Mouse (Mus musculus) intestine, embryonic 14.5 days (tissue): ENCODE measurements around the gene Crcp. TPM values are rescaled to one million over a fixed set of nuclear protein-coding genes. Genes with fewer than 3 reads are reported as not detected.
A peak's percentile ranks its signal among the peaks of the same experiment; 100 is the strongest.
"Not testable (repeated sequence)": the region's sequence is repeated elsewhere in the genome, so short reads cannot be mapped to it uniquely, and the experiment has no call there.

ENCODE experiments used
- ATAC-seq: fragments of 200-750 bp; cut with Nextera tagmentation; replicated peaks from 2 replicates; pipeline ENCODE4 v1.8.0; 2017; ENCODE audit warnings: low read depth, moderate number of reproducible peaks, moderate TSS enrichment, moderate library complexity; ENCODE audit not compliant: low FRiP score, low TSS enrichment
- DNase-seq: peaks from one replicate; pipeline ENCODE4 v3.0.0-alpha.2; 2018; ENCODE audit warnings: low spot score
- H3K27ac ChIP-seq: fragments of 300-500 bp; sonication (generic); 2 replicates; pipeline ENCODE4 v1.5.1; 2014; ENCODE audit warnings: low read depth, mild to moderate bottlenecking, control low read depth
- H3K27me3 ChIP-seq: fragments of 300-500 bp; sonication (generic); replicated peaks from 2 replicates; pipeline ENCODE4 v1.6.1; 2014; ENCODE audit warnings: low read length, control low read depth; ENCODE audit not compliant: control insufficient read depth, insufficient read depth
- H3K36me3 ChIP-seq: fragments of 300-500 bp; sonication (generic); 2 replicates; pipeline ENCODE4 v1.6.1; 2014; ENCODE audit warnings: low read length, control low read depth; ENCODE audit not compliant: control insufficient read depth, insufficient read depth
- H3K4me1 ChIP-seq: fragments of 300-500 bp; sonication (generic); replicated peaks from 2 replicates; pipeline ENCODE4 v1.6.1; 2014; ENCODE audit warnings: low read length, control low read depth, mixed read lengths; ENCODE audit not compliant: control insufficient read depth, insufficient read depth
- H3K4me2 ChIP-seq: fragments of 300-500 bp; sonication (generic); 2 replicates; pipeline ENCODE4 v1.6.1; 2014; ENCODE audit warnings: low read length
- H3K4me3 ChIP-seq: fragments of 300-500 bp; sonication (generic); 2 replicates; pipeline ENCODE4 v1.5.1; 2014; ENCODE audit warnings: low read depth, low read length, control low read depth, mixed read lengths
- H3K9ac ChIP-seq: fragments of 300-500 bp; sonication (generic); 2 replicates; pipeline ENCODE4 v1.6.1; 2014; ENCODE audit warnings: mild to moderate bottlenecking, low read length
- H3K9me3 ChIP-seq: fragments of 300-500 bp; sonication (generic); 2 replicates; pipeline ENCODE4 v1.6.1; 2016; ENCODE audit warnings: low read length, control low read depth; ENCODE audit not compliant: control insufficient read depth
- WGBS: fragments of 180-500 bp; shearing (Covaris S2); extraction: QIAGEN DNeasy Blood & Tissue Kit; methylation state at CpG from one replicate; pipeline ENCODE4 v1.1.7; 2014; 5-methylcytosine and 5-hydroxymethylcytosine counted together
- polyA plus RNA-seq: library from polyadenylated mRNA; unstranded; fragments of >200 nt; fragmentation: Nextera tagmentation; extraction: Ambion mirVana; gene quantifications from 2 replicates; pipeline ENCODE4 v1.2.1, GENCODE M21; 2014

Crcp gene
- polyA plus RNA-seq, 1 experiment from 2014 or later: 19.7 TPM

DNA sequence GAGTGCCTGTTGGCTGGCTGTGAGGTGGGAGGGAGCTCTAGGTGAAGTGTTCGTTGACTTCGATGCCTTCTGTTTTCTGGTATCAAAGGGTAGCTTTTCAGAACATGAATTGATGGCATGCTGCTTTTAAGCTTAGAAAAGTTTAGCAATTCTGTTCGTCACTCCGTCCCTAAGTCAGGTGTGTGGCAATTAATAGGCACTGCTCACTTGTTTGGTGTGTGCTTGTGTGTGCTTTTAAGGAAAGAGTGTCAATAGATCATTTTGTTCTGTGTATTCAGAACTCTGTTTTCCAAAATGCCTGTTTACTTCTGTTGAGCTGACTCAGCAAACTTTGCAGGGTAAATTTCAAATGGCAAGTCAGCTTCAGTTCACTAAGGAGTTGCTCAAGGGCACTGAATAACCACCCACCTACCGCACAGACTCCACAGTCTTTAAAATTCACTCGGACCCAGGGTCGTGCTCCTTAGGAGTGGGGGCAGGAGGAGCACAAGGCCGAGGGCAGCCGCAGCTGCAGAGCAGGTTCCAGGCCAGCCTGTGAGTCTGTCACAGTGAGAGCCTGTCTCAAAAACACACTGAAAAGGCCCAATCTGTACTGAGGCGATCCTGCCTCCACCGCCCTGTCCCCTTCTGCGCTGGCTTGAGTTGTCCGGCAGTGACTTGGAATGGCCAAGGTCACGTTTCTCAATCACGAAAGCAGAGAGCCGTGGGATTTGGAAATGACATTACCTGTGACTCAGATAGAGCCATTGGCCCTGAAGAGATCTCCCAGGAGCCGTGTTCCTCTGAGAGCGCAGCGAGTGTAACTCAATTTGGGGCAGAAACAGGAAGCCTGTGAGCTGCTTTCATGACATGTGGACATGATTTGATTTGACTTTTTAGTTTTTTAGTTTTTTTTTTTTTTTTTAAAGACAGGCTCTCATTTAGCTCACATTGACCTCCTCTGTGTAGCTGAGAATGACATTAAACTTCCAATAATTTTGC, 2.6 kb downstream of the Crcp start:
- WGBS: 89% methylated on average over 19 of the region's 19 CpGs

DNA sequence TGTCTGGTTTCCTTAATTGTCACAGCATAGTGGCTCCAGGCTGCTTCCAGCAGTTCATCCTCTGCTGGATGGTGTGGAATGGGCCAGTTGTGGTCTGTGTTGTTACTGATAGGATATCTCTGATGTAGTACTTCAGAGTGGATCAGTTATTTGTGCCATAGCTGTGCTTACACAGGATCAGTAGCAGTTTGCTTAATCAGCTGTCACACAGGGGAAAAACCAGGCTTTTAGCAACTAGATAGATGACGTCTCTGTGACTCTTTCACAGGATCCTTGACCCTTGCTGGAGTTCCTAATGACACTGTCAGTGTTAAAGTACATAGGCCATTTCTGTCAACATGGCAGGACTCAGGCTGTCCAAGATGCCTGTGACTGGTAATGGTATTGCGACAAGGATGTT, 4.8 kb downstream of the Crcp start:
- WGBS: 71% methylated on average over 2 of the region's 2 CpGs
- ATAC-seq (no peak), DNase-seq (no peak)
- Histone ChIP-seq H3K9me3 (no peaks in the 10 kb centered on the region), H3K27me3 (no peaks in the 10 kb centered on the region), H3K36me3 (peaks cover 22% of the 10 kb centered on the region; the same call in 1 of the 2 replicates), H3K4me1 (no peaks in the 10 kb centered on the region; the same call in 1 of the 2 replicates), H3K9ac (no peak overlapping the region), H3K4me3 (no peak overlapping the region), H3K4me2 (no peak overlapping the region), H3K27ac (no peak overlapping the region)

More for the DNA sequence above, 2.6 kb downstream of the Crcp start:
- Histone ChIP-seq H3K36me3 (peaks cover 9% of the 10 kb centered on the region; the same call in 1 of the 2 replicates), H3K9me3 (no peaks in the 10 kb centered on the region), H3K4me3 (no peak overlapping the region), H3K4me2 (no peak overlapping the region), H3K27ac (no peak overlapping the region), H3K9ac (no peak overlapping the region), H3K27me3 (no peaks in the 10 kb centered on the region), H3K4me1 (no peaks in the 10 kb centered on the region; the same call in 1 of the 2 replicates)
- ATAC-seq (no peak), DNase-seq (no peak)

DNA sequence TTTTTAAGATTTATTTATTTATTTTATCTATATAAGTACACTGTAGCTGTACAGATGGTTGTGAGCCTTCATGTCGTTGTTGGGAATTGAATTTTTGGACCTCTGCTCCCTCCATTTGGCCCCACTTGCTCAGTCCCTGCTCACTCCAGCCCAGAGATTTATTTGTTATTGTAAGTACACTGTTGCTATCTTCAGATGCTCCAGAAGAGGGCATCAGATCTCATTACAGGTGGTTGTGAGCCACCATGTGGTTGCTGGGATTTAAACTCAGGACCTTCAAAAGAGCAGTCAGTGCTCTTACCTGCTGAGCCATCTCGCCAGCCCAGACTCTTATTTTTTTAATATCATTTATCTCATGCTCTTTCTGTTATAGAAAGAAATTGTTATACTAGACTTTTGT, 7.2 kb downstream of the Crcp start:
- not testable (repeated sequence) for ATAC-seq, H3K27ac ChIP-seq, H3K9me3 ChIP-seq

GRCm38 (mm10) chr5:130037752-130038455, 8.8 kb downstream of the Crcp start:
- 60% methylated on average over 19 of the region's 19 CpGs for whole genome bisulfite sequencing
- Histone ChIP-seq H3K4me2 (no peak overlapping the region), H3K27ac (no peak overlapping the region), H3K9me3 (no peaks in the 10 kb centered on the region), H3K4me1 (no peaks in the 10 kb centered on the region), H3K36me3 (peaks cover 56% of the 10 kb centered on the region), H3K9ac (no peak overlapping the region), H3K27me3 (no peaks in the 10 kb centered on the region), H3K4me3 (no peak overlapping the region)
- ATAC-seq (peak; percentile 66), DNase-seq (peak; percentile 74)

More for the DNA sequence above, 7.2 kb downstream of the Crcp start:
- H3K4me1 ChIP-seq, H3K9ac ChIP-seq, H3K4me2 ChIP-seq, H3K4me3 ChIP-seq, DNase-seq, H3K27me3 ChIP-seq: not testable (repeated sequence)
- 73% methylated on average over 2 of the region's 2 CpGs for WGBS
- H3K36me3 ChIP-seq: peaks cover 40% of the 10 kb centered on the region

DNA sequence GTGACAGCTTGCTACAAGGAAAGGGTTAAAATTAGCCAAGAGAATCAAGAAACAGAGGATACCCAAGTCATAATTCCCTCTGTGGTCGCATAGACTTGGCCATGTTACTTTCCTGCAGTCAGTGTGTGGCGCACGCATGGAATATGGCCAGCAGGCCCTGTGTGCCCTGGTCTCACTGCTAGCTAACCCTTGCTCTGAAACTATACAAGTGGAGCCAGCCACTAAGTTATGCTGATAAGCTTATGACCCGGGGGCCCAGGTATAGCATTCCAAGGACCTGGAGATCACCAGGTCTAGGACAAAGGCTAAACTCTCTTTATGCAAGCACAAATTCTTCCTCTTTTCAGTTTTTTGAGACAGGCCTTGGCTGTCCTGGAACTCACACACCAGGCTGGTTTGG, 11.7 kb downstream of the Crcp start:
- no peak overlapping the region for H3K9ac ChIP-seq
- ATAC-seq: no peak

DNA sequence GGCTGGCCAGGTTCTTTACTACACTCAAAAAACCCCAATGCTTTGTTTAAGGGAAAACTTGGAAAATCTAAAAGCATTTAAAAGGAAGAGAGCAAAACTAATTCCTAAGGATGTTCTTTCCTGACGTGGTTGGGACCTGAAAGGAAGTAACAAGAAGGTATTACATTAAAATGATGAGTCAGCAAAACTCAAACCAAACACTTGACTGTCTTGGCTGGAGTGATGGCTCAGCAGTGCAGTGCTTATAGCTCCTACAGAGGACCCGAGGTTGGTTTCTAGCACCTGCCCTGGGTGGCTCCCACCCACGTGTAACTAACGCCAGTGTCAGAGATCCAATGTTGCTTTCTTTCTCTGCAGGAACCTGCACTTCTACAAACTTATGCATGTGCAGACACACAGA, 12.2 kb downstream of the Crcp start:
- WGBS: 80% methylated on average over 4 of the region's 4 CpGs
- H3K4me1 ChIP-seq: no peaks in the 10 kb centered on the region
- H3K27ac ChIP-seq: no peak overlapping the region
- no peak overlapping the region for H3K4me2 ChIP-seq
- H3K9ac ChIP-seq: no peak overlapping the region
- peaks cover 51% of the 10 kb centered on the region for H3K36me3 ChIP-seq
- no peak overlapping the region for H3K4me3 ChIP-seq
- no peaks in the 10 kb centered on the region for H3K27me3 ChIP-seq
- no peak for ATAC-seq
- no peak for DNase-seq
- H3K9me3 ChIP-seq: no peaks in the 10 kb centered on the region

More for the DNA sequence above, 11.7 kb downstream of the Crcp start:
- H3K4me3 ChIP-seq: no peak overlapping the region
- DNase-seq: no peak
- H3K4me1 ChIP-seq: no peaks in the 10 kb centered on the region
- no peaks in the 10 kb centered on the region for H3K27me3 ChIP-seq
- peaks cover 51% of the 10 kb centered on the region for H3K36me3 ChIP-seq
- H3K4me2 ChIP-seq: no peak overlapping the region
- 86% methylated on average over 4 of the region's 4 CpGs for WGBS
- no peaks in the 10 kb centered on the region for H3K9me3 ChIP-seq
- no peak overlapping the region for H3K27ac ChIP-seq

- H3K4me3 ChIP-seq: no peak overlapping the region
- no peak overlapping the region for H3K27ac ChIP-seq
- 91% methylated on average over 3 of the region's 3 CpGs for WGBS
- peaks cover 49% of the 10 kb centered on the region for H3K36me3 ChIP-seq
- no peak overlapping the region for H3K4me2 ChIP-seq
- ATAC-seq: no peak
- no peak for DNase-seq
- H3K9ac ChIP-seq: no peak overlapping the region
- H3K9me3 ChIP-seq: no peaks in the 10 kb centered on the region
- no peaks in the 10 kb centered on the region for H3K27me3 ChIP-seq
- H3K4me1 ChIP-seq: no peaks in the 10 kb centered on the region; the same call in 1 of the 2 replicates
Observed at GRCm38 (mm10) chr5:130043741-130044140, 14.7 kb downstream of the Crcp start.

GRCm38 (mm10) chr5:130044201-130044695, 15.2 kb downstream of the Crcp start:
- 73% methylated on average over 7 of the region's 7 CpGs for WGBS
- Histone ChIP-seq H3K4me2 (no peak overlapping the region), H3K4me1 (no peaks in the 10 kb centered on the region; the same call in 1 of the 2 replicates), H3K9ac (no peak overlapping the region), H3K36me3 (peaks cover 55% of the 10 kb centered on the region), H3K27me3 (no peaks in the 10 kb centered on the region), H3K27ac (no peak overlapping the region), H3K9me3 (no peaks in the 10 kb centered on the region), H3K4me3 (no peak overlapping the region)
- ATAC-seq (no peak), DNase-seq (no peak)
